11 mouse cellular contexts compared by ENCODE assay signal in genomic region chr2:13275874-13276273, GRCm38 (mm10). TPM values are rescaled to one million over a fixed set of nuclear protein-coding genes. Genes with fewer than 3 reads are reported as not detected.
DNase-seq lines count a peak whose midpoint lies in the region; ATAC-seq and TF ChIP-seq lines count a peak whose summit lies in the region.
"Had no signal": no experiment of that assay in that cellular context is flagged by ENCODE, and none has a peak within 500 bp of the region (broad histone marks: within the 10 kb centered on the region; RNA-seq: fewer than 3 reads in every experiment).

No protein-coding gene starts in this region.

- DNase-seq in kidney, adult 2 months, result no peak
- peak; percentile 54 for DNase-seq in thymus, postnatal 4 days
- DNase-seq in thymus, postnatal 25 days, result no peak
- DNase-seq in brain, embryonic 14.5 days (ENCODE audit: low read depth), result no peak
- DNase-seq in testis, postnatal 14 days (ENCODE audit: low spot score), result peak; percentile 67
- DNase-seq in frontal cortex, postnatal 36 days (ENCODE audit: low spot score in 2 of 2), result no peak
- DNase-seq: kidney, adult 18-20 months; right cerebral cortex, postnatal 25 days had no signal

- 63% methylated on average over 7 of the region's 7 CpGs for WGBS in kidney, adult 2 months
- WGBS in kidney, embryonic 16.5 days, result 60% methylated on average over 7 of the region's 7 CpGs

- no peak overlapping the region for H3K4me3 ChIP-seq in kidney, adult 2 months (ENCODE audit: insufficient read depth, low read depth, low read length)
- no peak overlapping the region for H3K4me3 ChIP-seq in kidney, embryonic 16.5 days (ENCODE audit: low read length)
- H3K4me3 ChIP-seq: liver, embryonic 15.5 days had no signal

- ATAC-seq in kidney, embryonic 16.5 days (ENCODE audit: low FRiP score, low TSS enrichment), result no peak
- no peak for ATAC-seq in monocyte, adult 5-6 weeks (replicated peaks; ENCODE audit: insufficient number of reproducible peaks, low FRiP score, low TSS enrichment, poor library complexity, severe bottlenecking)

- 0 out of 2 replicates have a peak, but pooled peaks have one; percentile 24 for TF ChIP-seq CTCF in kidney, adult 2 months (conservative IDR thresholded peaks at IDR 0.05; ENCODE audit: insufficient read depth, insufficient read length, low read depth, low read length)
- TF ChIP-seq CTCF in brain, embryonic 14.5 days (IDR thresholded peaks at IDR 0.05; ENCODE audit: borderline replicate concordance, extremely low read depth, insufficient read depth, insufficient read length), result peak; percentile 33; the same call in 1 of the 2 replicates

- H3K4me2 ChIP-seq in kidney, embryonic 16.5 days (replicated peaks; ENCODE audit: low read depth, low read length), result no peak overlapping the region
- H3K4me2 ChIP-seq: liver, embryonic 15.5 days had no signal

- H3K36me3 ChIP-seq in kidney, adult 2 months (ENCODE audit: control insufficient read depth, insufficient read depth, low read length), result no peaks in the 10 kb centered on the region
- H3K36me3 ChIP-seq in kidney, embryonic 16.5 days (ENCODE audit: insufficient read depth, low read length), result no peaks in the 10 kb centered on the region
- H3K36me3 ChIP-seq: liver, embryonic 15.5 days had no signal

- no peaks in the 10 kb centered on the region for H3K4me1 ChIP-seq in kidney, adult 2 months (ENCODE audit: control insufficient read depth, insufficient read depth, low read length)
- H3K4me1 ChIP-seq in kidney, embryonic 16.5 days (ENCODE audit: insufficient read depth, low read length), result no peaks in the 10 kb centered on the region

- H3K27ac ChIP-seq in kidney, adult 2 months (ENCODE audit: insufficient read depth, low read depth, low read length), result no peak overlapping the region
- no peak overlapping the region for H3K27ac ChIP-seq in kidney, embryonic 16.5 days (ENCODE audit: low read length)
- H3K27ac ChIP-seq: liver, embryonic 15.5 days had no signal

- H3K27me3 ChIP-seq in kidney, adult 2 months (replicated peaks; ENCODE audit: control insufficient read depth, insufficient read depth, low read length), result no peaks in the 10 kb centered on the region
- H3K27me3 ChIP-seq in kidney, embryonic 16.5 days (ENCODE audit: insufficient read depth, low read length), result no peaks in the 10 kb centered on the region
- H3K27me3 ChIP-seq: liver, embryonic 15.5 days had no signal

- TF ChIP-seq POLR2A in kidney, adult 2 months (IDR thresholded peaks at IDR 0.05; ENCODE audit: low read depth, low read length), result no peak
- no peak for TF ChIP-seq POLR2A in brain, embryonic 14.5 days (IDR thresholded peaks at IDR 0.05; ENCODE audit: borderline replicate concordance, extremely low read depth, insufficient read depth, insufficient read length, poor library complexity, severe bottlenecking)

- no peak overlapping the region for H3K9ac ChIP-seq in kidney, embryonic 16.5 days (replicated peaks; ENCODE audit: low read length)
- H3K9ac ChIP-seq: liver, embryonic 15.5 days had no signal

- no peaks in the 10 kb centered on the region for H3K9me3 ChIP-seq in kidney, embryonic 16.5 days (ENCODE audit: low read length)
- H3K9me3 ChIP-seq: liver, embryonic 15.5 days had no signal

RNA-seq across cellular contexts. Expression of gene Rsu1, which starts 4.7 kb away (rescaled TPM):
- 61.1 and 63.5 TPM in 2 replicates for polyA plus RNA-seq in kidney, adult 2 months (2012; rRNA removed)
- 141 and 147 TPM in 2 replicates for polyA plus RNA-seq in kidney, embryonic 16.5 days (2015; fragmentation: Nextera tagmentation; extraction: Ambion mirVana)
- 42.2 and 49.7 TPM in 2 replicates for polyA plus RNA-seq in brain, embryonic 14.5 days (2012; rRNA removed)
- total RNA-seq in monocyte, adult 5-6 weeks (2017), result 96.6 to 120 TPM (median 106 TPM) in 3 replicates

Comparison
In these comparisons a context has a peak if more than half of its experiments do, and no peak if none do; other contexts are left out.
1. DNase-seq: peak in thymus, postnatal 4 days (single experiment) and testis, postnatal 14 days (single experiment); none in kidney, adult 2 months (single experiment), thymus, postnatal 25 days (single experiment), brain, embryonic 14.5 days (single experiment) and frontal cortex, postnatal 36 days (0 of 2).